Mouse (Mus musculus) heart, adult 2 months (tissue): ENCODE measurements around the gene Ring1. TPM values are rescaled to one million over a fixed set of nuclear protein-coding genes. Genes with fewer than 3 reads are reported as not detected.

Source experiments
- DNase-seq, 2 experiments: peaks; one replicate each; pipeline ENCODE4 v3.0.0; 2021
- H3K27ac ChIP-seq: fragments of 200-600 bp; 2 replicates; pipeline ENCODE4 v1.8.1; 2022
- H3K27me3 ChIP-seq: fragments of 200-500 bp; 2 replicates; pipeline ENCODE4 v1.6.1; 2012; ENCODE audit warnings: mild to moderate bottlenecking, low read length, inconsistent platforms, mixed read lengths; ENCODE audit not compliant: control insufficient read depth, insufficient read depth
- H3K36me3 ChIP-seq: fragments of 200-500 bp; 2 replicates; pipeline ENCODE4 v1.6.1; 2012; ENCODE audit warnings: low read length, inconsistent platforms; ENCODE audit not compliant: control insufficient read depth, insufficient read depth
- H3K4me1 ChIP-seq: fragments of 200-500 bp; 2 replicates; pipeline ENCODE4 v1.6.1; 2011; ENCODE audit warnings: low read length; ENCODE audit not compliant: control insufficient read depth, insufficient read depth
- H3K4me3 ChIP-seq: fragments of 200-600 bp; 2 replicates; pipeline ENCODE4 v1.8.1; 2022
- H3K79me2 ChIP-seq: fragments of 200-500 bp; replicated peaks from 2 replicates; pipeline ENCODE4 v1.6.1; 2012; ENCODE audit warnings: mild to moderate bottlenecking, inconsistent platforms, low read length, moderate library complexity, mixed read lengths; ENCODE audit not compliant: control insufficient read depth, insufficient read depth
- H3K9ac ChIP-seq: fragments of 200-500 bp; 2 replicates; pipeline ENCODE4 v1.6.1; 2012; ENCODE audit warnings: low read depth, mild to moderate bottlenecking, control low read depth, inconsistent platforms, low read length, mixed read lengths
- CTCF ChIP-seq: fragments of 200-600 bp; IDR thresholded peaks from 2 replicates; pipeline ENCODE4 v1.8.1; 2022; ENCODE audit warnings: antibody characterized with exemption, mild to moderate bottlenecking, moderate library complexity
- EP300 ChIP-seq: fragments of 200-500 bp; IDR thresholded peaks from 2 replicates; pipeline ENCODE4 v1.6.1; 2011; ENCODE audit warnings: low read depth, low read length, control low read depth; ENCODE audit not compliant: insufficient read depth
- POLR2A ChIP-seq: fragments of 200-500 bp; IDR thresholded peaks from 2 replicates; pipeline ENCODE4 v1.6.1; 2011; ENCODE audit warnings: mild to moderate bottlenecking, low read depth, low read length, control low read depth; ENCODE audit not compliant: insufficient read depth
- WGBS: fragments of 180-500 bp; shearing (Covaris S2); methylation state at CpG from one replicate; pipeline ENCODE4 v1.1.7; 2018; 5-methylcytosine and 5-hydroxymethylcytosine counted together
- intact Hi-C: fragments of 180-260 bp; cut with DNase I; formaldehyde crosslinking; loops from one replicate; pipeline ENCODE4 v1.15.1; 2025
- microRNA-seq, 2 experiments: library from miRNA; unstranded; fragments of <30 nt; microRNA quantifications; one replicate each; pipeline ENCODE4 v1.2.0; 2021
- polyA plus RNA-seq: library from polyadenylated mRNA; depleted of rRNA; stranded (reverse); fragments of >200 nt; gene quantifications from 2 replicates; pipeline ENCODE4 v1.2.3, GENCODE M21; 2012; rRNA removed
- total RNA-seq, 2 experiments: library from RNA; stranded (reverse); gene quantifications; 2 replicates each; pipeline ENCODE4 v1.2.3; 2021

Ring1 gene
- total and polyA plus RNA-seq, 3 experiments = 13.0 to 18.6 (median 13.1) TPM

- Histone ChIP-seq H3K9ac (peak overlapping the region; percentile 20; the same call in 1 of the 2 replicates), H3K36me3 (no peaks in the 10 kb centered on the region), H3K27ac (peak overlapping the region; percentile 78), H3K79me2 (no peaks in the 10 kb centered on the region), H3K27me3 (no peaks in the 10 kb centered on the region), H3K4me1 (peaks cover 18% of the 10 kb centered on the region), H3K4me3 (no peak overlapping the region)
- intact Hi-C loops = loop anchor here (5.0 kb wide), 1 partner anchor 83 kb away; no protein-coding TSS in a partner anchor
- no peak for DNase-seq
- no peak for TF ChIP-seq CTCF
- TF ChIP-seq POLR2A = no peak
- no peak for TF ChIP-seq EP300
- WGBS = 72% methylated on average over 19 of the region's 19 CpGs
Measured at GRCm38 (mm10) chr17:33980181-33981035, 44.1 kb downstream of the Ring1 start.

- intact Hi-C loops = loop anchor here (5.0 kb wide), 1 partner anchor 82 kb away; no protein-coding TSS in a partner anchor
- Histone ChIP-seq H3K27me3 (no peaks in the 10 kb centered on the region), H3K36me3 (no peaks in the 10 kb centered on the region), H3K4me1 (peaks cover 18% of the 10 kb centered on the region), H3K4me3 (no peak overlapping the region), H3K27ac (peak overlapping the region; percentile 81), H3K9ac (no peak overlapping the region), H3K79me2 (no peaks in the 10 kb centered on the region)
- TF ChIP-seq POLR2A = no peak
- 77% methylated on average over 6 of the region's 6 CpGs for WGBS
- no peak for DNase-seq
Measured at GRCm38 (mm10) chr17:33979512-33980050, 44.9 kb downstream of the Ring1 start.

- TF ChIP-seq CTCF (no peak), EP300 (peak; percentile 57; the same call in 1 of the 2 replicates), POLR2A (peak; percentile 91)
- WGBS = under 1% methylated on average over 17 of the region's 17 CpGs
- H3K9ac ChIP-seq = peak overlapping the region; percentile 82
- H3K79me2 ChIP-seq = no peaks in the 10 kb centered on the region
- H3K36me3 ChIP-seq = no peaks in the 10 kb centered on the region
- no peaks in the 10 kb centered on the region for H3K27me3 ChIP-seq
- peaks cover 18% of the 10 kb centered on the region for H3K4me1 ChIP-seq
- DNase-seq = peak; percentile 84 to 91
- intact Hi-C loops = no loop called here
- H3K27ac ChIP-seq = peak overlapping the region; percentile 81
- peak overlapping the region; percentile 66 for H3K4me3 ChIP-seq
Measured at GRCm38 (mm10) chr17:33978631-33979031, 45.8 kb downstream of the Ring1 start.

GRCm38 (mm10) chr17:33977861-33978557 lies 46.5 kb downstream of the Ring1 start:
- 2% methylated on average over 57 of the region's 57 CpGs for WGBS
- Histone ChIP-seq H3K4me3 (peak overlapping the region; percentile 66), H3K27me3 (no peaks in the 10 kb centered on the region), H3K27ac (peak overlapping the region; percentile 81), H3K9ac (peak overlapping the region; percentile 82), H3K36me3 (no peaks in the 10 kb centered on the region), H3K4me1 (peaks cover 18% of the 10 kb centered on the region), H3K79me2 (no peaks in the 10 kb centered on the region)
- intact Hi-C loops = no loop called here
- TF ChIP-seq CTCF (no peak), EP300 (no peak), POLR2A (no peak)
- DNase-seq = no peak

- H3K4me1 ChIP-seq = no peaks in the 10 kb centered on the region
- H3K9ac ChIP-seq = no peak overlapping the region
- intact Hi-C loops = loop anchor here (2.0 kb wide), 1 partner anchor 1295 kb away; no protein-coding TSS in a partner anchor
- no peak overlapping the region for H3K4me3 ChIP-seq
- no peak for DNase-seq
- 60% methylated on average over 3 of the region's 3 CpGs for WGBS
- no peaks in the 10 kb centered on the region for H3K79me2 ChIP-seq
- H3K27me3 ChIP-seq = no peaks in the 10 kb centered on the region
- TF ChIP-seq CTCF (no peak), EP300 (no peak)
- H3K36me3 ChIP-seq = no peaks in the 10 kb centered on the region
- no peak overlapping the region for H3K27ac ChIP-seq
Measured at GRCm38 (mm10) chr17:33973572-33973971, 50.9 kb downstream of the Ring1 start.

- H3K9ac ChIP-seq = no peak overlapping the region
- H3K27ac ChIP-seq = no peak overlapping the region
- H3K36me3 ChIP-seq = no peaks in the 10 kb centered on the region
- H3K79me2 ChIP-seq = no peaks in the 10 kb centered on the region
- no peaks in the 10 kb centered on the region for H3K27me3 ChIP-seq
- WGBS = 3% methylated on average over 1 of the region's 1 CpGs
- no peak overlapping the region for H3K4me3 ChIP-seq
- TF ChIP-seq POLR2A (no peak), CTCF (no peak), EP300 (no peak)
- no peaks in the 10 kb centered on the region for H3K4me1 ChIP-seq
- intact Hi-C loops = loop anchor here (2.0 kb wide), 1 partner anchor 1296 kb away; no protein-coding TSS in a partner anchor
- no peak for DNase-seq
Measured at GRCm38 (mm10) chr17:33972691-33973090, 51.8 kb downstream of the Ring1 start.

Small RNA genes lying within 50 kb of the gene (microRNA-seq; reads per million reads assigned to microRNA genes)
- 0 to 0.39 reads per million in 2 experiments for gene Mir219a-1
- 0 reads per million in 2 experiments for gene Mir219c

Other genes with a start within 250 kb of the Ring1 start
Only the 30 nearest of the 33 such genes appear.
- gene Kank3, start 214.2 kb downstream of the Ring1 start, total RNA-seq = 10 to 100 TPM; 54.6 to 61.0 TPM
- gene Kank3, start 214.2 kb downstream of the Ring1 start, polyA plus RNA-seq = 139 and 168 TPM in 2 replicates
- 100 to 1,000 TPM; 683 to 757 TPM for gene Rps28, start 200.1 kb downstream of the Ring1 start, total RNA-seq
- 329 and 480 TPM in 2 replicates for gene Rps28, start 200.1 kb downstream of the Ring1 start, polyA plus RNA-seq
- 100 to 1,000 TPM; 609 to 707 TPM for gene Ndufa7, start 200.1 kb downstream of the Ring1 start, total RNA-seq
- 755 and 759 TPM in 2 replicates for gene Ndufa7, start 200.1 kb downstream of the Ring1 start, polyA plus RNA-seq
- 10 to 100 TPM; 27.8 to 34.3 TPM for gene Cd320, start 181.6 kb downstream of the Ring1 start, total RNA-seq
- gene Cd320, start 181.6 kb downstream of the Ring1 start, polyA plus RNA-seq = 36.1 and 46.9 TPM in 2 replicates
- gene Gm7029, start 150.8 kb downstream of the Ring1 start, total RNA-seq = not detected
- gene Gm7029, start 150.8 kb downstream of the Ring1 start, polyA plus RNA-seq = not detected in 2 replicates
- gene Kifc1, start 134.0 kb downstream of the Ring1 start, total RNA-seq = under 1 TPM; 0.57 to 0.66 TPM
- gene Kifc1, start 134.0 kb downstream of the Ring1 start, polyA plus RNA-seq = 0.59 and 0.94 TPM in 2 replicates
- not detected for gene Platr17, start 119.5 kb downstream of the Ring1 start, total RNA-seq
- gene Platr17, start 119.5 kb downstream of the Ring1 start, polyA plus RNA-seq = not detected in 2 replicates
- gene Daxx, start 115.3 kb downstream of the Ring1 start, total RNA-seq = 10 to 100 TPM; 11.5 to 16.4 TPM
- 18.5 and 20.5 TPM in 2 replicates for gene Daxx, start 115.3 kb downstream of the Ring1 start, polyA plus RNA-seq
- gene Tapbp, start 108.8 kb downstream of the Ring1 start, total RNA-seq = 100 to 1,000 TPM in 1 of 2 experiments, 10 to 100 TPM in 1; 98.9 to 124 TPM
- gene Tapbp, start 108.8 kb downstream of the Ring1 start, polyA plus RNA-seq = 62.5 and 75.7 TPM in 2 replicates
- gene Zbtb22, start 108.8 kb downstream of the Ring1 start, total RNA-seq = 10 to 100 TPM; 13.7 to 18.8 TPM
- 24.6 and 26.8 TPM in 2 replicates for gene Zbtb22, start 108.8 kb downstream of the Ring1 start, polyA plus RNA-seq
- 10 to 100 TPM; 33.2 to 36.0 TPM for gene Rgl2, start 95.1 kb downstream of the Ring1 start, total RNA-seq
- 89.1 and 101 TPM in 2 replicates for gene Rgl2, start 95.1 kb downstream of the Ring1 start, polyA plus RNA-seq
- gene Pfdn6, start 84.3 kb downstream of the Ring1 start, total RNA-seq = 10 to 100 TPM; 77.7 to 81.0 TPM
- gene Pfdn6, start 84.3 kb downstream of the Ring1 start, polyA plus RNA-seq = 28.0 and 29.6 TPM in 2 replicates
- gene Wdr46, start 84.0 kb downstream of the Ring1 start, total RNA-seq = 10 to 100 TPM in 1 of 2 experiments, 1 to 10 TPM in 1; 8.8 to 10.0 TPM
- 8.7 and 9.1 TPM in 2 replicates for gene Wdr46, start 84.0 kb downstream of the Ring1 start, polyA plus RNA-seq
- 1 to 10 TPM; 1.8 to 1.9 TPM for gene B3galt4, start 73.2 kb downstream of the Ring1 start, total RNA-seq
- 2.4 and 3.4 TPM in 2 replicates for gene B3galt4, start 73.2 kb downstream of the Ring1 start, polyA plus RNA-seq
- gene Vps52, start 68.9 kb downstream of the Ring1 start, total RNA-seq = 10 to 100 TPM; 38.1 to 39.1 TPM
- 47.8 and 56.4 TPM in 2 replicates for gene Vps52, start 68.9 kb downstream of the Ring1 start, polyA plus RNA-seq
- gene Rps18, start 68.7 kb downstream of the Ring1 start, total RNA-seq = 100 to 1,000 TPM; 364 to 420 TPM
- gene Rps18, start 68.7 kb downstream of the Ring1 start, polyA plus RNA-seq = 180 and 194 TPM in 2 replicates
- gene H2-K1, start 24.3 kb downstream of the Ring1 start, total RNA-seq = 100 to 1,000 TPM; 103 to 117 TPM
- gene H2-K1, start 24.3 kb downstream of the Ring1 start, polyA plus RNA-seq = 655 and 1,075 TPM in 2 replicates
- 100 to 1,000 TPM; 112 to 138 TPM for gene H2-Ke6, start 3.4 kb upstream of the Ring1 start, total RNA-seq
- gene H2-Ke6, start 3.4 kb upstream of the Ring1 start, polyA plus RNA-seq = 87.0 and 91.6 TPM in 2 replicates
- 10 to 100 TPM; 76.0 to 79.8 TPM for gene Slc39a7, start 7.0 kb upstream of the Ring1 start, total RNA-seq
- 64.0 and 72.5 TPM in 2 replicates for gene Slc39a7, start 7.0 kb upstream of the Ring1 start, polyA plus RNA-seq
- 10 to 100 TPM; 39.1 to 42.4 TPM for gene Rxrb, start 7.1 kb upstream of the Ring1 start, total RNA-seq
- gene Rxrb, start 7.1 kb upstream of the Ring1 start, polyA plus RNA-seq = 38.8 and 41.3 TPM in 2 replicates
- gene Col11a2, start 14.8 kb upstream of the Ring1 start, total RNA-seq = 1 to 10 TPM in 1 of 2 experiments, under 1 TPM in 1; 0.89 to 1.8 TPM
- gene Col11a2, start 14.8 kb upstream of the Ring1 start, polyA plus RNA-seq = 0.98 and 1.7 TPM in 2 replicates
- gene H2-Oa, start 67.7 kb upstream of the Ring1 start, total RNA-seq = under 1 TPM; 0.20 to 0.29 TPM
- gene H2-Oa, start 67.7 kb upstream of the Ring1 start, polyA plus RNA-seq = 0.79 and 3.2 TPM in 2 replicates
- gene H2-DMa, start 94.9 kb upstream of the Ring1 start, total RNA-seq = 1 to 10 TPM; 4.0 to 7.5 TPM
- gene H2-DMa, start 94.9 kb upstream of the Ring1 start, polyA plus RNA-seq = 12.2 and 21.3 TPM in 2 replicates
- gene Brd2, start 98.0 kb upstream of the Ring1 start, total RNA-seq = 10 to 100 TPM; 67.6 to 71.1 TPM
- 78.9 and 118 TPM in 2 replicates for gene Brd2, start 98.0 kb upstream of the Ring1 start, polyA plus RNA-seq
- gene H2-DMb2, start 118.6 kb upstream of the Ring1 start, total RNA-seq = 1 to 10 TPM; 2.1 to 2.3 TPM
- 2.3 and 7.6 TPM in 2 replicates for gene H2-DMb2, start 118.6 kb upstream of the Ring1 start, polyA plus RNA-seq
- gene H2-DMb1, start 128.4 kb upstream of the Ring1 start, total RNA-seq = 1 to 10 TPM; 1.6 to 2.2 TPM
- 8.9 and 19.1 TPM in 2 replicates for gene H2-DMb1, start 128.4 kb upstream of the Ring1 start, polyA plus RNA-seq
- 1 to 10 TPM; 3.4 to 7.2 TPM for gene Tap1, start 162.9 kb upstream of the Ring1 start, total RNA-seq
- gene Tap1, start 162.9 kb upstream of the Ring1 start, polyA plus RNA-seq = 10.9 and 11.7 TPM in 2 replicates
- 10 to 100 TPM in 1 of 2 experiments, 1 to 10 TPM in 1; 6.9 to 13.5 TPM for gene Psmb9, start 163.1 kb upstream of the Ring1 start, total RNA-seq
- gene Psmb9, start 163.1 kb upstream of the Ring1 start, polyA plus RNA-seq = 16.0 and 20.5 TPM in 2 replicates
- gene Psmb8, start 173.0 kb upstream of the Ring1 start, total RNA-seq = 10 to 100 TPM; 12.3 to 18.9 TPM
- 33.5 and 44.2 TPM in 2 replicates for gene Psmb8, start 173.0 kb upstream of the Ring1 start, polyA plus RNA-seq
- 10 to 100 TPM; 26.1 to 31.2 TPM for gene Tap2, start 178.8 kb upstream of the Ring1 start, total RNA-seq
- 25.0 and 26.5 TPM in 2 replicates for gene Tap2, start 178.8 kb upstream of the Ring1 start, polyA plus RNA-seq